Mouse (Mus musculus) spleen, postnatal 14 days (tissue): ENCODE measurements around the gene Tspan32.

ENCODE experiments used
- DNase-seq, 2 experiments: peaks; one replicate each; pipeline ENCODE4 v3.0.0; 2021 to 2022; ENCODE audit warnings: low spot score in 2 of 2

Tspan32 gene

DNA sequence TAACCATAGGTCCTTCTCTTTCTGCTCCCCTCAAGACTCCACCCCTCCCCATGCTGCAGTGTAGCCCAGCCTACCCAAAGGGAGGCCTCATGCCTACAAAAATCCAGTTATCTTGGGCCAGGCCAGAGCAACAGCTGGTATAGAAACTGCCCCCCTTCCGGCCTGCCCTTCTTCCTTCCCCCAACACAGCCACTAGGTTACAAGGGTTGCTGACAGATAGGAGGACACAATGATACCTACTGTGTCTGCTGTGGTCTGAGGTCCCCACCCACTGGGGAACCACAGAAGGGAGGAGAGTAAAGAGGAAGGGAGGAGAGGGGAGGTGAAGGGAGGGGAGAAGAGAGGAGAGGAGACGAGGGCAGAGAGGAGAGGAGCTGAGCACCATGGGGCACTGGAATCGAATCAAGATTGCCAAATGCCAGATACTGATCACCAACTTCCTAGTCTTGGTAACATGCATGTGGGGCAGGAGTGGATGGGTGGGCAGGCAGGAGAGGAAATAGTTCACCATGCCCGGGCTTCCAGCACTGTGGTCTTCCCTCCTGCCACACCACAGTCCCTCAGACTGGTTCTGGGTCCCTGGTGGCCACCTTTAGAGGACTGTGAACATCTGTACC is at the start of gene Tspan32:
Gene Tspan32, plus strand, starts transcription at position 320 of the 617 bp plus-strand sequence.
- peak; percentile 42 to 50 for DNase-seq

DNA sequence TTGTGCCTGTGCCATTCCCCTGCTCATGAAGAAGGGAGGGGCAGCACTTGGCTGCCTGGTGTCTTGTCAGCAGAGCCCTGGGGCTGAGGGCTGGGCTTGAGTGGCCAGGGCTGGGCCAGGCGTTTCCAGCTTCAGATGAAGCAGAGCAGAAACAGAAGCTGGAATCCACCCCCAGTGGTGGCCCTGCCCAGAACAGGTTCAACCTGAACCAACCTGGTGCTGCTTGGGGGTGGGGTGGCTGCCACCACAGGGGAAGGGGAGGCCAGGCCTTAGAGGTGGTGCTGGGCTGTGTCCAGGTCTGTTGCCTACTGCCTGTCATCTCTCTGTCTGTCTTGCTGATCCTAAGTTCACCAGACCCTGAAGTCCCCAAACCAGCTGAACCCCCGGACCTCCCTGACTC is 48.8 kb upstream of the Tspan32 start:
- DNase-seq = no peak

DNA sequence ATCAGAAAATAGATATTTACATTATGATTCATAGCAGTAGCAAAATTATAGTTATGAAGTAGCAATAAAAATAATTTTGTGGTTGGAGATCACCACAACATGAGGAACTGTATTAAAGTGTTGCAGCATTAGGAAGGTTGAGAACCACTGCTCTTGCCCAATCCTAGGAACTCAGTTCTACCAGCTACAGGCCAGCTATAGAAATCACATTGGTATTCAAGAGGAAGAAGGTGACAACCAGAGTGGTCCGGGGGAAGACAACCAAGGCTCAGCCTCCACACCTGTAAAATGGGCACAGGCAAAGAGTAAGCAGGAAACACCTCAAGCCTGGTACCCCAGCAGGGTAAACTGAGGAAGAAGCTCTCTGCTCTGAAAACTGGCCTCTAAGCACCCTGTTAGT is 46.0 kb upstream of the Tspan32 start:
- DNase-seq = no peak

DNA sequence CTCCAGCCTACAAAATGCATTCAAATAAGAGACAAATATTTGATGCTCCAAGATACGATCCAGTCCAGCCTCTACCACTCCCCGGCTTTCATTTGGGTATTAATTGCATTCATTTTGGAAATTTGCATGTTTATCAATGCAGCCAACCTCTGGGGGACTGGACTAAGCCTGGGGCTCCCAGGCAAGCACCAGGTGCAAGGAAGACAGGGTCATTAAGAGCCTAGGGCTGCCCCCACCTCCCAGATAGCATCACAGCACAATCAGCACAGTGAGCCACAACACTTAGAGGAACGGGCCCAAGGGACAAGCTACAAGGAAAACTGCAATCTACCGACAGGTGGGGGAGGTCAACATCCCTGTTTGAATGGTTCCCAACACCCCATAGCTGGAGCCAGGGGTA is 45.1 kb upstream of the Tspan32 start:
- DNase-seq = no peak

DNA sequence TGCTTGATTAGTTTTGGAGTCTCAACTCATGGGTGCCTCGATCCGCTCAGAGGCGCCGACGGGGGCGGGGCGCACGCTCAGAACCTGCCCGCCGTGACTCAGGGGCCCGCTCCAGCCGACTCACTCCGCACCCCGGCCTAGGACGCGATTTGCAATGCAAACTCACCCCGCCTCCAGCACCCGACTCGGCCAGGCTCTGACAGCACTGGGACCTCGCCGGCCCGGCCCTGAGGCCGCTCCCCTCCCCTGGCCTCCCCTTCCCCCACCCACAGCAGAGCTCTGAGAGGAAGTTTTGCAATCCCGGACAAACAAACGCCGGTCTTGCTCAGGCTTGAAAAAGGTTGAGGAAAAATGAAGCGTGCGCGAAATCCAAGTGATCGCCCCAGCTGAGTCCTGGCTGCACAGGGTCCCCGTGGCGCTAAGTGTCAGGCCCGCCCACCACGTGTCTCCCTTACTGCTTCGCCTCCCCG is 37.4 kb upstream of the Tspan32 start:
- DNase-seq = no peak

DNA sequence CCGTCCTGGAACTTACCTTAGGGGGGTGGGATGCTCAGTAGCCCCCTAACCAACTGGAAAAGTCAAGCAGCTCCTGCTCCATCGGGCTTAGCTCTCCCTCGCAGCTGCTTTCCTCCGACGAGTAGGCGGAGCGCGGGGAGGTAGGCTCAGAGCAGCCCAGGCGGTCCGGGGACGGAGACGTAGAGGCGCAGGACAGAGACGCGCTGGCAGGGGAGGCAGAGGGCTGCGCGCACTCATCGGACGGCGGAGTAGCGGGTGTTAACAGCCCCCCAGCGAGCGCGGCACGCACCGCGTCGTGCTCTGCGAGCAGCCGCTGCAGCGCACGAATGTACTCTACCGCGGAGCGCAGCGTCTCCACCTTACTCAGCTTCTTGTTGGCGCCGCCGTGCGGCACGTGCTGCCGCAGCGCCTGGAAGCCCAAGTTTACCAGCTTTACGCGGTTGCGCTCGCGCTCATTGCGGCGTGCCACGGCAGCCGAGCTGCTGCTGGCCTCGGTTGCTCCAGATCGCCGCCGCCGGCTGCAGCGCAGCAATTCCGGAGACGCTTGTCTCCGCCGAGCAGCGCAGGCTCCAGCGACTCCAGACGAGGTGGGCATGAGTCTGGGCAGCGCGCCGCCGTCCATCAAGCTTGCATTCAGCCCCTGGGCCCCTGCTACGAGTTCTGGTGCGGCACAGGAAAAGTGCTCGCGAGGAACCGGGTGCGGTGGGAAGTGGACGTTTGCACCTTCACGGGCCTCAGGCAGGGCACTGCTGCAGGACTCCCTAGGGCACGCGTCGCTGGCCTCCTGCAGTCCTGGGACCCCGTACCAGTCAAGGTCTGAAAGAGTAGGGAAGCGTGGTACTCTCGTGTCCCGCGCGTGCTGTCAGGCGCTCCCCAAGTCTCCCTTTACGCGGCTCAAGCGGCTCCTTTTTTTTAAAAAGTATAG is 36.7 kb upstream of the Tspan32 start:
- DNase-seq = no peak

DNA sequence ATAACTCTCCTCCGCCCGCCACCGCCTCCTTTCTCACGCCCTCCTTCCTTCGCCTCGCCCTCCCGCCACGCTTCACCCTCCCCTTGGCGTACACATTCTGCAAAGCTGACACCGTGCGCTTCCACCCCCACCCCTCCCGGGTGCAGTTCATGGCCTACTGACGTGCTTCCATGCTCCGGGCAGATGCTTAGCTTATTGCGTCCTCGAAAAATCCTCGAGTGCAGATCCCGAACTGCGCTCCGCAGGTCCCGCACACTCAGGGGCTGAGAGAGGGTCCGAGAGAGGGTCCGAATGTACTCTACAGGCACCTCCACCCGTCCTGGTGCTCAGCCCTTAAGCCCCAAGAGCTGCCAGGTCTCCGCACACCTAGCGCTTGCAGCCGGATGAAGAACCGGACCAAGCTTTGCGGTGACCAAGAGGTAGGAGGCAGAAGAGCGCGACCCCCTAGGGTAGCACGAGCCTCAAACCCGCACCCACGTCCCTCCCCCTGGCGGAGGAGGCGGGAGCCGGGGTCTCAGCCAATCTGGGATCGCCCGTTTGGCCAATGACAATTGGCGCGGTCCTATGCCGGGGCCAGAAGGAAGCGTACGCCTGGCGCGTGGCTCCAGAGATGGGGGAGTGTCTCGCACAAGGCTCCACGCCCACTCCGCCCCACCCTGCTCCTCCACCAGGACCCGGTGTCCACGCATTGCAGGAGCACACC is 35.9 kb upstream of the Tspan32 start, which contains the start of gene Ascl2:
Gene Ascl2, minus strand, starts transcription at position 456 of the 703 bp plus-strand sequence.
- no peak for DNase-seq

DNA sequence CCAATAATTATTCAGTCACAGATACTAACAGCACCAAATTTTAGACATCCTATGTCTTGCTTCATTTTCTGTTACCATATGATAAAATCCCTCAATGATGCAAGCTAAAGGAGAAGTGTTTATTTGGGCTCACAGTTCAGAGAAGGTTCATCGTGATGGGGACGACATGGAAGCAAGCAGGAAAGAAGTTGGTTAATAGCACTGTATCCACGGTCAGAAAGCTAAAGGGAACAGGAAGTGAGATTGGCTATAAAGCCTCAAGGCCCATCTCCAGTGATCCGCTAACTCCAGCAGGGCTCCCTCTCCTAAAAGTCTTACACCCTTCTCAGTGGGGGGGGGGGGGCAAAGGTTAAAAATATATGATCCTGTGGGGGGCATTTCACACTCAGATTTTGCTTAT is 22.9 kb upstream of the Tspan32 start:
- no peak for DNase-seq

DNA sequence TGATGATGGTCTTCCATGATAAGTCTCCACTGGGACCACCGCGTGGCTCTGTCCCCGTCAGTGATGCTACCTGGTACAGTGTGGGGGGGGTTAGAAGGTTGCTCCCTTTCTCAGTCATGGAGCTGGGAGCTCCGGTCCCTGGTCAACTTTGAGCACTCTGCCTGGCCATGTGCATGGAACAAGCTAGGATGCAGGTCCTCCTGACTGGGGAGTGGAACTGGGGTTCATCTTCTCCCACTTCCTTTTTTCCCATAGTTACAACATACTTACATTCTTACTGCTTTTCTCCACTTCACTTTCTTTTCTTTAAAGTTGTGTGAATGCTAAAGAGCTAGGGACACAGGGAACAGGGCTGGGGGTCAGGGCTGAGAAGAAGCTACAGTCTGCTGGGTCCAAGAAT is 19.7 kb upstream of the Tspan32 start:
- DNase-seq = no peak

DNA sequence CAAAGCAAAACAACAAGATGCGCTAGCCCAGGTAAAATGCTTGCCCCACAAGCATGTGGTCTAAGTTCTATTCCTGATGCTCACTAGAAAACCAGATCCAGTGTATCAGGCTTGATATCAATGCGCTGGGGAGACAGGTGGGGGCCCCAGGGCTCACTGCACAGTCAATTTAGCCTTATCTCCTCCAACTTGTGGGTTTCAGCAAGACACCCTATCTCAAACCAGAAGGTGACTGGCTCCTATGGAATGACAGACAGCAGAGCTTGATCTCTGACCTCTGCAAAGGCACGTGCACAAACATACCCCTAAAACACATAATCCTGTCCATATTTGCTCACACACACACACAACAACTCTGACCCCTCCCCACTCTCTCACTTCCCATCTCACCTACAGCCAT is 17.1 kb upstream of the Tspan32 start:
- DNase-seq = no peak

DNA sequence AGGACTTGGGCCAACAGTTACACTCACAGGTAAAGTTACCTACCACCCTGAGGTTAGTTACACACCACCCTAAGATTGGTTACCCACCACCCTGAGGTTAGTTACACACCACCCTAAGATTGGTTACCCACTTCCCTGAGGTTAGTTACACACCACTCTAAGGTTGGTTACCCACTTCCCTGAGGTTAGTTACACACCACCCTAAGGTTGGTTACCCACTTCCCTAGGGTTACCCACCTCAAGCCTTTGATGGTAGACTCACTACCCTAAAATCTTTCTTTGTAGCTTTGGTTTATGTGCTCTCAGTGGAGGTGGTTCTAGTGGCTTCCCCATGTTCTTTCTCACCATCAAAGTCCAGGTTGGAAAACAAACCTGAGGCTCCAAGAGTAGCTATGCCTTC is 9.8 kb upstream of the Tspan32 start:
- no peak for DNase-seq

DNA sequence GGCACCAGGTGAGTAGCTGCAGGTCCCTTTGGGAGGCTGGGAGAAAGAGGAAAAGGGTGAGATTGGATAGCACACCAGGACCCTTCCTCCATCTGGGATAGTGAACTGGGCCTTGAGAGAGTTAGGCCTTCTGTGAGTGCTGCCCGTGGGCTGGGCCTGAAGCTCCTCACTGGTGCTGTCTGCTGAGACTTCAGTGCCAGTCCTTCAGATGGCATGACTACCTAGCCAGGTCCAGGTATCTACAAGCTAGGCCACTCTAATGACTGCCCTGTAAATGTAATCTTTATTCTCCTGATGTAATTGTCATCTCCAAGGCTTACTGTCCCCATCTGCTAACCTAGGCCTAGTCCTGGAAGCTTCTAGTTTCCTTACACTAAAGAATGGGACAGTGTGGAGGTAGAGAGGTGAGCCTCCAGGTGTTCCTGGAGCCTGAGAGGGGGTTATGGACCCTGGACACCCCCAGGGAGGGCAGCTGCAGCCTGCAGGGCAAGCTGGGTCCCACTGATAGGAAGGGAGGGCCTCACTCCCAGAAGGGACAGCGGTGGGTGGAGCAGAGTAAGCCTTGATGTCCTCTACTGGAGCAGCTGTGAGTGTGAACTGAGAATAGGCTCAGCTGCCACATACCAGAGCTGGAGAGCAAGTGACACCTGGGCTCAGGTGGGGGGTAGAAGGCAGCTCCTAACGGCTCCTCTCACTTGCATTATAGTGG is 9.1 kb upstream of the Tspan32 start:
- no peak for DNase-seq

DNA sequence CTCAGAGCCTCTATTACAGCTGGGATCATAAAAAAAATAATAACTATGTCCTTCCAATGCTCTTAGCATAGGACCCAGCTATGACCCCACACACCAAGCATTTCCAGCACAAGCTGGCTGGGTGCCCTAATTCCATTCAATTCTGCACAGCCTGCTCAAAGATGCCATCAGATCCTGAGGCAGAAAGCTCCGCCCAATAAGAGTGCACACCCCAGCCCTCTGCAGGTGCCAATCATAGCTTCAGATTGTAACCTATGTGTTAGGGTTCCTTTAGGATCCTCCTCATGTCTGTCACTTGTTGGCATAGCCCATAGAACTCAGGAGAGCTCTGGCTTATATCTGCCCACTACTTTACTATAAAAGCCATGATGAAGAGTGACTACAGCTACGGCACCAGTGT is 7.8 kb upstream of the Tspan32 start:
- no peak for DNase-seq

DNA sequence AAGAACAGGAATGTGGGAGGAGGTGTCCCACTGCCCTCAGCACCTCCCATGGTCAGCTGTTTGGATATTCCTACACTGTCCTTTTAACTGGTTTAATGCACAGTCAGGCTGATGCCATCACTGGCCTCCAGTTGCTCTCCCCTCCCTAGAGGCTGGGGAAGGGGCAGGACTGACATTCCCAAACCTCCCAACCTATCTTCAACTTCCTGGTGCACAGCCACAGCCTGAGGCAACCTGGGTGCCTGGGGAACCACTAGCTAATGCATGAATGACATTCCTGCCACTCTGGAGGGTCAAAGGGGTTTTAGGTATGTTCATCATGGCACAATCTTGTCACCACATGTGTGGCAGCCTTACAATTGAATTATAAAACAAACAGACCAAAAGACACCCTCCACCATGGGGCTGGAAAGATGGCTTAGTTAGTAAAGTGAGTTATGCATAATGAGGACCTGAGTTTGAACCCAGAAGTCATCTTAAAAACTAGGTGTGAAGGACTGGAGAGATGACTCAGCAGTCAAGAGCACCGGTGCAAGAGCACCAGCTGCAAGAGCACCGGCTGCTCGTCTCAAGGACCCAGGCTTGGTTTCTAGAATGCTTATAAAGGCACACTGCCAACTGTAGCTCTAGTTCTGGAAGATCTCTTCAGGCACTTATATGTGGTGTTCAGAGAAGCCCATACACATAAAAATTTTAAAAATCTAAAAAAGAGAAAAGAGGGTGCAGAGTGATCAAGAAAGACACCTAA is 7.3 kb upstream of the Tspan32 start:
- no peak for DNase-seq

DNA sequence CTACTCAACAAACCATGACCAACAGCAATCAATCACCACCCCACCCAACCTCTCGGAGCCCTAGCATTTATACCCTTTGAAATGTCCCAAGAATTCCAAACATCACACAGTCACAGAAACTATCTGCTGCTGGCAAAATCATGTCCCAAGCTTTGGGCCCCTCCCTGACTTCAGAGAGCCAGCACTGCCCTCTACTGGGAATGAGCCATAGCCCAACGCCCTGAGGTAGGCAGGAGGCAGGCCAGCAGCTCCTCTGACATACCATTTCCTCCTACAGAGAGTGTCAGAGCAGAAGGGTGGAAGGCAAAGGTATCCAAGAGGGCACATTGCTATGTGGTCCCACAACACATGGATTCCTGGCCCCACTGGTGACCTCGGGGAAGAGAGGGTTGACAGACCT is 2.2 kb upstream of the Tspan32 start:
- peak in 1 of 2 experiments; percentile 48 for DNase-seq

DNA sequence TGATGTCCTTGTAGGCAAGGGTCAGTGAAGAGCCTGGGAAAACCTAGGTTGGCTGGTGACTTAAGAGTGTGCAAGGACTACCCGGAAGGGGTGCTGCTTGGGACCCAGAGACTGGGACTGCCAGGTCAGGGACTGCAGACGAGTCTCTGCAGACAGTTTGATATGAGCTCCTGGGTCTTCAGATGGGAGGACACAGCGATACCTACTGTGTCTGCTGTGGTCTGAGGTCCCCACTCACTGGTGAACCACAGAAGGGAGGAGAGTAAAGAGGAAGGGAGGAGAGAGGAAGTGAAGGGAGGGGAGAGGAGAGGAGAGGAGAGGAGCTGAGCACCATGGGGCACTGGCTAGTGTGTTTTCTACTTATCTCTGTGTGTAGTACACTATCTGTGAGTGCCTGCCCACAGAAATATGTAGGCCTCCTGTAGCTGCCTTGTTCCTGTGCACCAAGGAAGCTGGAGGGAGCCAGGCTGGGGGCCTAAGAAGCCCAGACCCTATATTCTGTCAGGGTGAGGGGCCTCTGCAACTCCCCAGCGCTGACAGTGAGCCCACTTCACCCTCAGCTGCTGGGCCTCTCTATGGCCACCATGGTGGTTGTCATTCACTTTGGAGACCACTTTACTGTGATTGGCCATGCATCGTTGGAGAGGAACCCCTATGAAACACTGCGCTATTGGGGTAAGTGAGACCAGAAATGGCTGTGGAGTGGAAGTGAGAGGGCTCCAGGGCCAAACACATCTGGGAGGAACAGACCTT is 674 bp downstream of the Tspan32 start:
- DNase-seq = peak; percentile 38

DNA sequence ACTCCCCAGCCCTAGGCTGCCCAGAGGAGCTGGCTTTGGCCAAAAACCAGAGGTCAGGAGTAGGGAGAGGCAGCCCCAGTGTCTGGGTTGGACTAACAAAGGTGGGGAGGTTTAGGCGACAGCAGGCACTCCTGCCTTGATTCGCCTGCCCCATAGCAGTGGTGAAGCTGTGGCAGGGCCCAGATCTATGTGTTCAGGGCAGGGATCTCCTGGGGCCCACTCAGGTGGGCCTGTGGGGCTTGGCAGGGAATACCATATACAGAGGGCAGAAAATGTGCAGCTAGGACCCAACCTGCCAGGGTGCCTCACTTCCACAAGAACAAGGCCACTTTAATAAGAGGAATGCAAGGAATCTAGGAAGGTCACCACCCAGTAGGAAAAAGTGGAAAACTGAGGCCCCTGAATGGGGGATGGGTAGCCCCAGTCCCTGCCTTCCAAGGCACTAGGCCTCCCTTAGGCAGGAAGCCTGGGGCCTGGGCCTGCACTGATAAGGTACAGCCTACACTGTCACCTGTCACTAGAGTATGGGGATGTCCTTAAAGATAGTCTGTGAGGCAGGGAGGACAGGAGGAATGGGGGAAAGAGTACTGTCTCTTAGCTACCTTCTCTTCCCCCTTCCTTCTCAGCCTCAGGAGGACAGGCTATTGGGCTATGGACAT is 1.4 kb downstream of the Tspan32 start:
- DNase-seq = peak; percentile 42 to 47

DNA sequence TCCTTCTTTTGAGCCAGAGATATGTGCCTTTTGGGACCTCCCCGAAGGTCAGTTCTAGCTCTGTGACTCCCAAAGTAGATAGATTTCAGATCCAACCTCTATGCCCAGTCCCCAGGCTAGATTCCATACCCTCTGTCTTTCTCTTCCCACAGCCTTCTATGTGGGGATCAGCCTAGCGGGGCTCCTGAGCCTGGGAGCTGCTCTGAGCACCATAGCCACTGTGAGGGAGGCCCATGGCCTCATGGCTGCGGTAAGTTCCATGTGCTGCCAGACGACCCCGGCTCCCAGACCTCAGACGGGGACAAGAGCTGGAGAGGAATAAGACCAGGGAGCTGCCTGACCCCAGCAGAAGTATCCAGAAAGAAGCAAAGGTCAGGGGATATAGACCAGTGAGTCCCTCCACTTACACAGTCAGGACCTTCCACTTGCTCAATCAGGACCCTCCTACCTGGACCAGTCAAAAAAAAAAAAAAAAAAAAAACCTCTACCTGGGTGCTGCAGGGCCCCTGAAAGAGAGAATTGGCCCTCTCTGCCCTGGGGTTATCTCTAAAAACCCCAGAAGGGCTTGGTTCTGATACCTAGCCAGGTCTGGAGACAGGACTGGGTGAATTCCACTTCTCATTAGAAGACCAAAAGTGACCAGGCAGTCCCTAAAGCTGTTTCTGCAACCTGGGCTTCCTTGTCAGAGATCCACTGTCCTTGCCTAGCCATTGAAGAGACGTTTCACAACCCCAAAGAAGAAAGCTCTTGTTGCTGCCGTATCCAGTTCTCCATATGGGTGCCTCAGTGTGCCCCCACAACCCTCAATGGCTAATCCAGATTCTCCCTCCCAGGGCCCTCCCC is 2.1 kb downstream of the Tspan32 start:
- no peak for DNase-seq
